Mouse (Mus musculus): ENCODE data around the gene Hspbp1. TPM values are rescaled to one million over a fixed set of nuclear protein-coding genes. Genes with fewer than 3 reads are reported as not detected.
A peak's percentile ranks its signal among the peaks of the same experiment; 100 is the strongest.

The Hspbp1 gene
- polyA plus RNA-seq, 1 experiment = not detected

GRCm38 (mm10) chr7:4658912-4659551, 25.8 kb downstream of the Hspbp1 start, which contains the start of gene Ppp6r1:
TSS of gene Ppp6r1 (minus strand) at chr7:4659019.
- H3K4me3 ChIP-seq (ENCODE audit: insufficient read depth, low read depth, low read length) = peak within 1 kb of the TSS; percentile 100
- WGBS = under 1% methylated on average over 54 of the region's 54 CpGs
- no peak for TF ChIP-seq CTCF (IDR thresholded peaks at IDR 0.05; ENCODE audit: insufficient read depth, low read depth, low read length)
- peak; percentile 91 for TF ChIP-seq POLR2A (IDR thresholded peaks at IDR 0.05; ENCODE audit: insufficient read depth, low read depth, low read length)

GRCm38 (mm10) chr7:4658128-4658907, 26.6 kb downstream of the Hspbp1 start:
- Histone ChIP-seq H3K4me1 (ENCODE audit: control insufficient read depth, insufficient read depth, low read length) (peaks cover 24% of the 10 kb centered on the region), H3K4me3 (ENCODE audit: insufficient read depth, low read depth, low read length) (peak overlapping the region; percentile 100), H3K27ac (ENCODE audit: insufficient read depth, low read depth, low read length) (peak overlapping the region; percentile 99)
- under 1% methylated on average over 78 of the region's 78 CpGs for WGBS
- TF ChIP-seq CTCF (IDR thresholded peaks at IDR 0.05; ENCODE audit: insufficient read depth, low read depth, low read length) (no peak), POLR2A (IDR thresholded peaks at IDR 0.05; ENCODE audit: insufficient read depth, low read depth, low read length) (no peak)

More at GRCm38 (mm10) chr7:4658912-4659551, 25.8 kb downstream of the Hspbp1 start, which contains the start of gene Ppp6r1:
- peak within 1 kb of the TSS; percentile 99 for H3K27ac ChIP-seq (ENCODE audit: insufficient read depth, low read depth, low read length)
- H3K4me1 ChIP-seq (ENCODE audit: control insufficient read depth, insufficient read depth, low read length) = peaks cover 25% of the 10 kb centered on the region

GRCm38 (mm10) chr7:4657521-4658127, 27.2 kb downstream of the Hspbp1 start:
- H3K27ac ChIP-seq (ENCODE audit: insufficient read depth, low read depth, low read length) = no peak overlapping the region
- peaks cover 23% of the 10 kb centered on the region for H3K4me1 ChIP-seq (ENCODE audit: control insufficient read depth, insufficient read depth, low read length)
- TF ChIP-seq POLR2A (IDR thresholded peaks at IDR 0.05; ENCODE audit: insufficient read depth, low read depth, low read length) (no peak), CTCF (IDR thresholded peaks at IDR 0.05; ENCODE audit: insufficient read depth, low read depth, low read length) (no peak)
- 20% methylated on average over 9 of the region's 9 CpGs for WGBS
- H3K4me3 ChIP-seq (ENCODE audit: insufficient read depth, low read depth, low read length) = peak overlapping the region; percentile 100

- no peak overlapping the region for H3K4me3 ChIP-seq (ENCODE audit: insufficient read depth, low read depth, low read length)
- H3K27ac ChIP-seq (ENCODE audit: insufficient read depth, low read depth, low read length) = no peak overlapping the region
- H3K4me1 ChIP-seq (ENCODE audit: control insufficient read depth, insufficient read depth, low read length) = peaks cover 27% of the 10 kb centered on the region
- TF ChIP-seq CTCF (IDR thresholded peaks at IDR 0.05; ENCODE audit: insufficient read depth, low read depth, low read length) = no peak
- TF ChIP-seq POLR2A (IDR thresholded peaks at IDR 0.05; ENCODE audit: insufficient read depth, low read depth, low read length) = no peak
- WGBS = 2% methylated on average over 1 of the region's 1 CpGs
Observed at GRCm38 (mm10) chr7:4656818-4657217, 28.1 kb downstream of the Hspbp1 start.

- Histone ChIP-seq H3K4me3 (ENCODE audit: insufficient read depth, low read depth, low read length) (no peak overlapping the region), H3K27ac (ENCODE audit: insufficient read depth, low read depth, low read length) (no peak overlapping the region), H3K4me1 (ENCODE audit: control insufficient read depth, insufficient read depth, low read length) (peaks cover 33% of the 10 kb centered on the region)
- TF ChIP-seq POLR2A (IDR thresholded peaks at IDR 0.05; ENCODE audit: insufficient read depth, low read depth, low read length) = no peak
- 69% methylated on average over 1 of the region's 1 CpGs for WGBS
Observed at GRCm38 (mm10) chr7:4655916-4656315, 29.0 kb downstream of the Hspbp1 start.

- no peak overlapping the region for H3K27ac ChIP-seq (ENCODE audit: insufficient read depth, low read depth, low read length)
- WGBS = 86% methylated on average over 4 of the region's 4 CpGs
- TF ChIP-seq POLR2A (IDR thresholded peaks at IDR 0.05; ENCODE audit: insufficient read depth, low read depth, low read length) (no peak), CTCF (IDR thresholded peaks at IDR 0.05; ENCODE audit: insufficient read depth, low read depth, low read length) (no peak)
- H3K4me3 ChIP-seq (ENCODE audit: insufficient read depth, low read depth, low read length) = no peak overlapping the region
- H3K4me1 ChIP-seq (ENCODE audit: control insufficient read depth, insufficient read depth, low read length) = peaks cover 28% of the 10 kb centered on the region
Observed at GRCm38 (mm10) chr7:4655393-4655792, 29.5 kb downstream of the Hspbp1 start.

- TF ChIP-seq POLR2A (IDR thresholded peaks at IDR 0.05; ENCODE audit: insufficient read depth, low read depth, low read length) (no peak), CTCF (IDR thresholded peaks at IDR 0.05; ENCODE audit: insufficient read depth, low read depth, low read length) (no peak)
Observed at GRCm38 (mm10) chr7:4654221-4654620, 30.6 kb downstream of the Hspbp1 start.

GRCm38 (mm10) chr7:4653780-4654179, 31.1 kb downstream of the Hspbp1 start:
- TF ChIP-seq POLR2A (IDR thresholded peaks at IDR 0.05; ENCODE audit: insufficient read depth, low read depth, low read length) (no peak), CTCF (IDR thresholded peaks at IDR 0.05; ENCODE audit: insufficient read depth, low read depth, low read length) (no peak)
- Histone ChIP-seq H3K4me1 (ENCODE audit: control insufficient read depth, insufficient read depth, low read length) (peaks cover 28% of the 10 kb centered on the region), H3K4me3 (ENCODE audit: insufficient read depth, low read depth, low read length) (no peak overlapping the region), H3K27ac (ENCODE audit: insufficient read depth, low read depth, low read length) (peak overlapping the region; percentile 32; the same call in 1 of the 2 replicates)
- WGBS = 58% methylated on average over 7 of the region's 7 CpGs

More at GRCm38 (mm10) chr7:4654221-4654620, 30.6 kb downstream of the Hspbp1 start:
- Histone ChIP-seq H3K4me1 (ENCODE audit: control insufficient read depth, insufficient read depth, low read length) (peaks cover 28% of the 10 kb centered on the region), H3K27ac (ENCODE audit: insufficient read depth, low read depth, low read length) (peak overlapping the region; percentile 32; the same call in 1 of the 2 replicates), H3K4me3 (ENCODE audit: insufficient read depth, low read depth, low read length) (no peak overlapping the region)
- WGBS = 57% methylated on average over 2 of the region's 2 CpGs

- H3K27ac ChIP-seq (ENCODE audit: insufficient read depth, low read depth, low read length) = no peak overlapping the region
- H3K4me1 ChIP-seq (ENCODE audit: control insufficient read depth, insufficient read depth, low read length) = peaks cover 28% of the 10 kb centered on the region
- no peak for TF ChIP-seq POLR2A (IDR thresholded peaks at IDR 0.05; ENCODE audit: insufficient read depth, low read depth, low read length)
- no peak for TF ChIP-seq CTCF (IDR thresholded peaks at IDR 0.05; ENCODE audit: insufficient read depth, low read depth, low read length)
- WGBS = 81% methylated on average over 5 of the region's 5 CpGs
- H3K4me3 ChIP-seq (ENCODE audit: insufficient read depth, low read depth, low read length) = no peak overlapping the region
Observed at GRCm38 (mm10) chr7:4653351-4653750, 31.5 kb downstream of the Hspbp1 start.
